Mouse (Mus musculus): Measurements from ENCODE around the gene Plcg2. TPM values are rescaled to one million over a fixed set of nuclear protein-coding genes. Genes with fewer than 3 reads are reported as not detected.

Gene Plcg2
- polyA plus RNA-seq, 1 experiment: 14.6 TPM

DNA sequence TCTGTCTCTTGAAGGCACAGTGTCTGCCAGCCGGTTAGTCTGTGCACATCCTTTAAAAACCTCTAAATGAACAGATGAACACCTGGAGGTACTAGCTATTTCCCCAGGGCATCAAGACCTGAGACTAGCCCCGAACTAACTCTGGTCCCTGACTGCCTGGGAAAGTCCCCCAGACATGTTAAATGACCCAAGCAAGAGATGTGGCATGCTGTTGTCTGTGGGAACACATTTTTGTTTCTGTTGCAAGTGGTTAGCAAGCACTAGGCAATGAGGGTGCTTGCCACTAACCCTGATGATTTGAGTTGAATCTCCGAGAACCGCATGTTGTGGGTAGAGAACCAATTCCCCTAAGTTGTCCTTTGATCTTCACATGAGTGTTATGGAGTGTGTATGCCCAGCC is 25.8 kb upstream of the Plcg2 start:
- TF ChIP-seq POLR2A (IDR thresholded peaks at IDR 0.05; ENCODE audit: low read depth, low read length) (no peak), CTCF (IDR thresholded peaks at IDR 0.05; ENCODE audit: extremely low read depth, insufficient read length, insufficient replicate concordance, low read depth, low read length) (no peak)
- H3K4me1 ChIP-seq (ENCODE audit: control insufficient read depth, insufficient read depth, insufficient read length, low read length): peaks cover 8% of the 10 kb centered on the region
- peaks cover 3% of the 10 kb centered on the region; the same call in 1 of the 2 replicates for H3K27me3 ChIP-seq (ENCODE audit: control insufficient read depth, insufficient read depth, low read length)
- WGBS: 77% methylated on average over 4 of the region's 4 CpGs
- no peak overlapping the region for H3K4me3 ChIP-seq (ENCODE audit: low read depth, low read length)
- no peaks in the 10 kb centered on the region for H3K36me3 ChIP-seq (ENCODE audit: control insufficient read depth, insufficient read depth, low read length)
- no peak overlapping the region for H3K27ac ChIP-seq (ENCODE audit: insufficient read depth, low read depth, low read length)

DNA sequence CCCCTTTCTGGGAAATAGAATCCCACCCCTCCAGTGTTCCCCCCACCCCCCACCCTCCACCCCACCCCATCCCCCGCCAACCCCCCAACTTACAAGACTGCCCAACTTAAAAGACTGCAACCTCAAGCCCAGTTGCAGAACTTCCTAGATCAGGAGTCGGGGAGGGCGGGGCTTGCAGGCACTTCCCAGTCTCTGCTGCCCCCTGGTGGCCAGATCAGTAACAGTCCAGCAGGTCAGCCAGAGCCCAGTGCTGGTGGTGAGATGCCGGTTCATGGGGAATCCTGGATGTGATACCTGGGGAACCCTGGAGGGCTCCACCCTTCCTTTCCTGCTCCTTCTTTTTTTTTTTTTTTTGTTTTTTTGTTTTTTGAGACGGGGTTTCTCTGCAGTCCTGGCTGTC is 23.1 kb upstream of the Plcg2 start:
- Histone ChIP-seq H3K27me3 (ENCODE audit: control insufficient read depth, insufficient read depth, low read length) (no peaks in the 10 kb centered on the region; the same call in 1 of the 2 replicates), H3K4me3 (ENCODE audit: low read depth, low read length) (no peak overlapping the region), H3K4me1 (ENCODE audit: control insufficient read depth, insufficient read depth, insufficient read length, low read length) (peaks cover 8% of the 10 kb centered on the region), H3K27ac (ENCODE audit: insufficient read depth, low read depth, low read length) (no peak overlapping the region), H3K36me3 (ENCODE audit: control insufficient read depth, insufficient read depth, low read length) (no peaks in the 10 kb centered on the region)
- 1% methylated on average over 5 of the region's 5 CpGs for WGBS
- TF ChIP-seq POLR2A (IDR thresholded peaks at IDR 0.05; ENCODE audit: low read depth, low read length) (no peak), CTCF (IDR thresholded peaks at IDR 0.05; ENCODE audit: extremely low read depth, insufficient read length, insufficient replicate concordance, low read depth, low read length) (peak; percentile 97)

DNA sequence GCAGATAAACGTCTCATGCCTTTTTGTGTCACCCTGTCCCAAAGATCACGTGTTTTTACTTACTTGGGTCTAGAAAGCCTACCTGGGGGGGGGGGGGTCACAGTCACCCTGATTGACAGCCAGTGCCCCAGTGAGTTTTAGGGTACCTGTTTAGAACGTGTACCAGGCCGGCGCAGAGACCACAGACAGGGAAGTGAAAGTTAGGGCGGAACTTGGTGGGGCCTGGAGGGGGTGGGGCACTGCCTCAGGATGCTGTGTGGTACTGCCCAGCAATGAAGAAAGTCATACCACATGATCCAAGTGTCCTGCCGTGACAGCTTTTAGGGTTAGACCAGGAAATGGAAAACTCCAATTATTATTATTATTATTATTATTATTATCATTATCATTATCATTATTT is 22.3 kb upstream of the Plcg2 start:
- Histone ChIP-seq H3K4me1 (ENCODE audit: control insufficient read depth, insufficient read depth, insufficient read length, low read length) (peaks cover 2% of the 10 kb centered on the region; the same call in 1 of the 2 replicates), H3K4me3 (ENCODE audit: low read depth, low read length) (no peak overlapping the region), H3K27me3 (ENCODE audit: control insufficient read depth, insufficient read depth, low read length) (no peaks in the 10 kb centered on the region), H3K36me3 (ENCODE audit: control insufficient read depth, insufficient read depth, low read length) (no peaks in the 10 kb centered on the region), H3K27ac (ENCODE audit: insufficient read depth, low read depth, low read length) (no peak overlapping the region)
- 56% methylated on average over 7 of the region's 7 CpGs for WGBS
- TF ChIP-seq POLR2A (IDR thresholded peaks at IDR 0.05; ENCODE audit: low read depth, low read length) (no peak), CTCF (IDR thresholded peaks at IDR 0.05; ENCODE audit: extremely low read depth, insufficient read length, insufficient replicate concordance, low read depth, low read length) (no peak)

DNA sequence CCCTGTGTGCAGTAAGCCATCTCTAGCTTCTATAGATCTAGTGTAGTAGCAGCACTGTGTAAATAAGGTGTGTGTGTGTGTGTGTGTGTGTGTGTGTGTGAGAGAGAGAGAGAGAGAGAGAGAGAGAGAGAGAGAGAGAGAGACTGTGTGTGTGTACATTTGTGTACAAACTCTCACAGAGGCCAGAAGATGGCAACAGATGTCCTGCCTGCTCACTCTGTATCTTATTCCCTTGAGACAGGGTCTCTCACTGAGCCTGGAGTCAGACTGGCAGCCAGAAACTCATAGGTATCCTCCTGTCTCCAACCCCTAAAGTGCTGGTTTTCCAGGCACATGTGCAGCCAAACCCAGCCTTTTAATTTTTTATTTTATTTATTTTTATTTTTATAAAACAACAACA is 20.0 kb upstream of the Plcg2 start:
- Histone ChIP-seq H3K27me3 (ENCODE audit: control insufficient read depth, insufficient read depth, low read length) (no peaks in the 10 kb centered on the region), H3K4me3 (ENCODE audit: low read depth, low read length) (no peak overlapping the region), H3K27ac (ENCODE audit: insufficient read depth, low read depth, low read length) (no peak overlapping the region), H3K4me1 (ENCODE audit: control insufficient read depth, insufficient read depth, insufficient read length, low read length) (peaks cover 2% of the 10 kb centered on the region; the same call in 1 of the 2 replicates), H3K36me3 (ENCODE audit: control insufficient read depth, insufficient read depth, low read length) (no peaks in the 10 kb centered on the region)
- TF ChIP-seq CTCF (IDR thresholded peaks at IDR 0.05; ENCODE audit: extremely low read depth, insufficient read length, insufficient replicate concordance, low read depth, low read length): no peak
- TF ChIP-seq POLR2A (IDR thresholded peaks at IDR 0.05; ENCODE audit: low read depth, low read length): no peak

DNA sequence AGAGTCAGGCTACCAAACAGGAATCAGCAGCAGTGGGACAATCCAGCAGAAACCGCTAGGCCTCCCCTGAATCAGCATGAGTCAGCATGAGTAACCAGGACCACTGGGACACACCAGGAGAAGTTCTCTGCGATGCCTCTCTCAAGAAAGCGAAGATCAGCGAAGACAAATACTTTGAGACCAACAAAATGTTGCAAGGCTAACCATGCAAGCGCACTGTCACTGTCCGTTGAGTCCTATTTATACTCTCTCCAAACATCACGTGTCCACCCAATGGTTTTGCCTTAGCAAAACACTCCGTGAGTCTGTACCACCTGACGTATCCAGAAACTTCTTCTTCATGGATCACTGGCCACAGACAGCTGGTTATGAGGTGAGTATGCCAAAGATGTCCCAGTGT is 18.1 kb upstream of the Plcg2 start:
- TF ChIP-seq CTCF (IDR thresholded peaks at IDR 0.05; ENCODE audit: extremely low read depth, insufficient read length, insufficient replicate concordance, low read depth, low read length): no peak
- no peak for TF ChIP-seq POLR2A (IDR thresholded peaks at IDR 0.05; ENCODE audit: low read depth, low read length)

DNA sequence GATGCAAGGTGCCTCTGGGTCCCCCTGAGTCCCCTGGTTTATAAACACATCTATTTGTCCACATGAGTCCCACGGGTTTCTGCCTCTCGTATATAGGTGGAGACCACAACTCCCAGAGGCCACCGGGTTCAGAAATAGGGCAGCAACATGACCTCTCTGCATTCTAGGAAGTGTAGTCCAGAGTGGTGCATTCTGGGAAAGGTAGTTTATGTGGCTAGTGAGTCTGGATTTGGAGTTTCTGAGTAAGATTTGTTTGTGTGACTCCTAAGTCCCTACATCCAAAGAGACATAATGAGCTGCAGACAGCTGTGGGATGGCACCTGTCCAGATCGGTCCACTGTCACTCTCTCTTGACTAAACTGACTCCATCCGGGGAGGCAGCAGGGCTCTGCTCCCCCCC is 17.6 kb upstream of the Plcg2 start:
- TF ChIP-seq CTCF (IDR thresholded peaks at IDR 0.05; ENCODE audit: extremely low read depth, insufficient read length, insufficient replicate concordance, low read depth, low read length) (no peak), POLR2A (IDR thresholded peaks at IDR 0.05; ENCODE audit: low read depth, low read length) (no peak)
- Histone ChIP-seq H3K4me3 (ENCODE audit: low read depth, low read length) (no peak overlapping the region), H3K27ac (ENCODE audit: insufficient read depth, low read depth, low read length) (no peak overlapping the region), H3K4me1 (ENCODE audit: control insufficient read depth, insufficient read depth, insufficient read length, low read length) (peaks cover 1% of the 10 kb centered on the region; the same call in 1 of the 2 replicates), H3K27me3 (ENCODE audit: control insufficient read depth, insufficient read depth, low read length) (no peaks in the 10 kb centered on the region), H3K36me3 (ENCODE audit: control insufficient read depth, insufficient read depth, low read length) (no peaks in the 10 kb centered on the region)
- 64% methylated on average over 5 of the region's 5 CpGs for WGBS

More for the DNA sequence above, 18.1 kb upstream of the Plcg2 start:
- Histone ChIP-seq H3K27me3 (ENCODE audit: control insufficient read depth, insufficient read depth, low read length) (no peaks in the 10 kb centered on the region), H3K36me3 (ENCODE audit: control insufficient read depth, insufficient read depth, low read length) (no peaks in the 10 kb centered on the region), H3K27ac (ENCODE audit: insufficient read depth, low read depth, low read length) (no peak overlapping the region), H3K4me1 (ENCODE audit: control insufficient read depth, insufficient read depth, insufficient read length, low read length) (peaks cover 2% of the 10 kb centered on the region; the same call in 1 of the 2 replicates), H3K4me3 (ENCODE audit: low read depth, low read length) (no peak overlapping the region)
- 97% methylated on average over 9 of the region's 9 CpGs for WGBS

DNA sequence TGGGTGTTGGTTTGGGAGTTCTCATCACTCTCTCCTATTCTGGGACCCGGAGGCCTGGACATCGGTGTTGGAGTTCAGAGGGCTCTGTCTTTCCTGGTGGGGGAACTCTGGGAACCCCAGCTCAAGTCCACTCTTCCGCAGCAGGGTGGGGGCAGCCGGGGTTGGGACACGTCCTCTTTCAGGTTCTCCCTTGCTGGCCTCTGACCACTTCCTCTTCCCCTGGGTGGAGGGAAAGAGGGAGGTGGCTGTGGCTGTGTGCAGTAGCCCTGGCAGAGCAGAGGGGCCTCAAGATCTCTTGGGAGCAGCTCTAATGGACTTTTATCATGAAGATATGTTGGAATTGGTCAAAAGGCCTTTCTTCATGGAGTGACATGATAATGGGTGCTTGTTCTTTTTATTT is 16.3 kb upstream of the Plcg2 start:
- 63% methylated on average over 5 of the region's 5 CpGs for WGBS
- Histone ChIP-seq H3K27ac (ENCODE audit: insufficient read depth, low read depth, low read length) (peak overlapping the region; percentile 40; the same call in 1 of the 2 replicates), H3K27me3 (ENCODE audit: control insufficient read depth, insufficient read depth, low read length) (no peaks in the 10 kb centered on the region), H3K4me1 (ENCODE audit: control insufficient read depth, insufficient read depth, insufficient read length, low read length) (no peaks in the 10 kb centered on the region), H3K4me3 (ENCODE audit: low read depth, low read length) (no peak overlapping the region), H3K36me3 (ENCODE audit: control insufficient read depth, insufficient read depth, low read length) (no peaks in the 10 kb centered on the region)
- no peak for TF ChIP-seq POLR2A (IDR thresholded peaks at IDR 0.05; ENCODE audit: low read depth, low read length)
- no peak for TF ChIP-seq CTCF (IDR thresholded peaks at IDR 0.05; ENCODE audit: extremely low read depth, insufficient read length, insufficient replicate concordance, low read depth, low read length)
